Mouse (Mus musculus) gonadal fat pad, adult 2 months (tissue): ENCODE measurements around the gene Podxl2. TPM values are rescaled to one million over a fixed set of nuclear protein-coding genes. Genes with fewer than 3 reads are reported as not detected.

ENCODE experiments used
- DNase-seq: peaks from one replicate; pipeline ENCODE4 v3.0.0-alpha.2; 2012; ENCODE audit warnings: low read depth
- polyA plus RNA-seq: library from polyadenylated mRNA; depleted of rRNA; stranded (reverse); fragments of >200 nt; gene quantifications from 2 replicates; pipeline ENCODE4 v1.2.3, GENCODE M21; 2012

Podxl2 gene
- polyA plus RNA-seq, 1 experiment: 38.2 TPM

DNA sequence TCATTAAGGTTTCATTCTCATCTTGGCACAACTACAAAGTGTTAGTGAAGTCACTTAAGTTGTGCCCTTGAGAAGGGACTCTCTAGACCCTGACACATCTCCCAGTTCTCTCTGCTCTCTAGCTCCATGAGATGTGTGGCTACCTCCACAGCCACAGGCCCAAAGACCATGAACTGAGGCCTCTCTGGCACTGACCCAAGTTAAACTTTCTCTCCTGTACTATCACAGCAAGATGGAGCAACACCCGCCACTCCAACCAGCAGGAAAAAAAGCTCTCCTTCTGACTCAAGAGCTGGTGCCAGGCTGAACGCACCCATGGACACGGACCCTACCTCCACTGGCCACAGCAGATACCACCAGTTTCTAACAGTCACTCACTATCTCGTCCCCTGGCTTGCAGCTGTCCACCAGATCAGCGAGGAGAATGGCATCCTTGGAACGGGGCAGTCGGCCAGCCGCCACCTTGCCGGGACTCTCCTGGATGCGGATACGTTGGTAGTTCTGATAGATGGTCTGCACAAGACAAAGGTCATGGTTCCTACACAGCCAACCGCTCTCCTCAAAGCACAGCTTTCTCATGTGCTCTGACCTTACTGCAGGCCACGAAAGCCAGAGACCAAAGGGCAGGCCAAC lies 14.7 kb upstream of the Podxl2 start:
- DNase-seq: no peak

DNA sequence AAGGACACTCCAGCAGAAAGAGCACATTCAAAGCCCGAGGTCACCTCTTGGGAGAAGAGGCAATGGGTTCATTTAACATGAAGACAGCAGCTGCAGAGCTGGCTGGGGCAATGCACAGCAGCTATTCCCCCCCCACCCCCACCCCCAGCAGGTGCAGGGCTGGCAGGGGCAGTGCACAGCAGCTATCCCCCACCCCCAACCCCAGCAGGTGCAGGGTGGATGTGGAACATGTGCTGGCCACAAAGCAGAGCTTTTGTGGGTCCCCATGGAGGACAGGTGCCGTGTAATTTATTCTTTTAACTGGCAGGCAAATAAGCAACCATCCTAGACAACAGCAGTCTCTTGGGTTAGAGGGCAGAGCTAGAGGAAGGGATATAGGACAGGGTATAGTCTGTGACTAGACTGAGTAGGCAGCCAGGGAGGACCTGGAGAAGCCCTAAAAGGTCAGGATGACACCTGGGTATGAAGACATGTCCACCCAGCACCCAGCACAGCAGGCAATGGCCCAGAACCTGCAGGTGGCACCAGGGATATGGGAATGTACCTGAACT lies 11.6 kb upstream of the Podxl2 start:
- no peak for DNase-seq

DNA sequence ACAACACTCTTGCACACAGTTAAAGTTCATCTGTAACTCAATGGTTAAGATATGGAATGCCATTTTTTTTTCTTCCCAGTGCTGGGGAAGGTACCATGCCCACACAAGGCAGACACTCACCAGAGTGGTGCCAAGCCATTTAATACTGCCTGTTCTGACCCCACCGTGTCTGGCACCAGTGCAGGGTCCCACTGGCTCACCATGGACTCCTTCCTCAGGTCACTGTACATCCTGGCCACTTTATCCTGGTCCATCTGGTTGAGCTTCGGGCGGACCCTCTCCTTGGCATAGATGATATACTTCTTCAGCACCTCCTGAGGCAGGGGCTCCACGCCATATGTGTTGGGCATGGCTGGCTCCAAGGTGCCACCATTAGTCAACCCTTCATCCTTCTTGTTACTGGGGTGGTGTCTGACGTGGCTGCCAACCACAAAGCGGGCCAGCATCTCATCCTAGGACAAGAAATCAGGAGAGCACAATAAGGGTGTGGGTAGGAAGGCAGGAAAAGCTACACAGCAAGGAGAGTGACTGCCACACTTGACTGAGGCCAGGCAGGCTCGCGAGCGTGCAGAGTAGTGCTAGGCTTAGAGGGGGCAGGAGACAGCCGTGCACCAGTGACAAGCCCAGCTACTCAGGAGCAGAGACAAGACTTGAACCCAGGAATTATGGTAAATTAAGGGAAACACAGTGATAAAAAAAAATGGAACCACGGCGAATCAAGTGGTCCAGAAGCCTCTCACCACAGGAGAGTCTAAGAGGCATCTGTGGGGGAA lies 11.0 kb upstream of the Podxl2 start:
- DNase-seq: no peak

DNA sequence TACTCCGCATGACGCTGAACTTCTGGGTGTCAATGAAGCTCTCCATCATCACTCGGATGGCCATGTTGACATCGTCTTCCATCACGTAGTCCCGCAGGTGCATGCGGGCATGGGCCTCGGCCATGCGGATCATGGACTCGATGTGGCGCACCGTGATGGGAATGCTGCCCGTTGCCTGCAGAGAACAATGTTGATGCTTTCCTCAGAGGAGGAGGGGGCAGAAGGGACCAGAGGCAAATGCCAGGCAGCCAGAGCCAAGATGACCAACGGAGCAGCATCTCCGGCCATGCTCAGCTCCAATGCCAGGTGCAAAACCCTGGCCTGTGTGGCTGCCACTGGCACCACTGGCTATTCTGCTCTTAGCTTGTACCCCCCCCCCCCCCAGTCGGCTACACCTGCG lies 9.8 kb upstream of the Podxl2 start:
- DNase-seq: no peak

DNA sequence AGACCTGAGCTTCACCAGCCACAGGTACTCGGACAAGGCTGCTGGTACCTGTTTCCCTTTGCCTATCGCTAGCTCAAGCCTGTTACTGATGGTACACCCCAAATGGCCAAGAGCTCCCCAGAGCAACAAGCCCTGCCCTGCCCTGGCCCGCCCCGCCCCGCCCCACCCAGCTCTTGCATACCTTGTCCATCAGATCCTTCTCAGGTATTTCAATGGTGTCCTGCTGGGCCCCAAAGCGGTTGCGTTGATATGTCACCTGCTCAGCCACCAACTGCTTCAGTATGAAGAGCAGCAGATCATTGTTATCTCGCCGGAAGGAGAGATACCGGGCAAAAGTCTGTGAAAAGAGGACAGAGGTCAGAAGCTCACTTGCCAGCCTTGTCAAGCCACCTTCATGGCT lies 9.4 kb upstream of the Podxl2 start:
- DNase-seq: no peak

DNA sequence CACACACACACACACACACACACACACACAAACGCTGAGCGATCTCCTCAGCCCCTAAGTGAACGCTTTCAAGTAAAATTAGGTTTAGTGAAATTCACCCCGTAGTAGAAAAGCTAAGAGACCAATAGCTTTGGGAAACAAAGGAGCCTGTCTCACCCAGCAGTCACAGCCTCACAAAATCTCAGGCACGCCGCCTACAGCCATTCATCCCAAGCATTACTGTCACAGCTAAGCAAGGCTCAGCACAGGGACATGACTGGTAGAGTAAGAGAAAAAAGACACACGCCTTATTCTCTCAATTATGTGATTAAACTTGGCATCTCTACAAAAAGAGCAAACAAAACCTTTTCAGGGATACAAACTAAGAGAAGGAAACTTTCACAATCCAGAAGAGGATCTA lies 6.5 kb upstream of the Podxl2 start:
- DNase-seq: no peak

DNA sequence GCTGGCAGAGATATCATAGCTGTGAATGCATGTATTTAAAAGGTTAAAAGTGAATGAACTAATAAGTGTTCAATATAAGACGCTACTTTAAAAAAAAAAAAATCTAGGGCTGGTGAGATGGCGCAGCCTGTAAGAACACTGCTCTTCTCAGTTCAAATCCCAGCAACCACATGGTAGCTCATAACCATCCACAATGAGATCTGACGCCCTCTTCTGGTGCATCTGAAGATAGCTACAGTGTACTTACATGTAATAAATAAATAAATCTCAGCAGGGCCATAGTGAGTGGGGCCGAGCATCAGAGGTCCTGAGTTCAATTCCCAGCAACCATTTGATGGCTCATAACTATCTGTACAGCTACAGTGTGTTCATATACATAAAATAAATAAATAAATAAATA lies 4.6 kb upstream of the Podxl2 start:
- DNase-seq: no peak

DNA sequence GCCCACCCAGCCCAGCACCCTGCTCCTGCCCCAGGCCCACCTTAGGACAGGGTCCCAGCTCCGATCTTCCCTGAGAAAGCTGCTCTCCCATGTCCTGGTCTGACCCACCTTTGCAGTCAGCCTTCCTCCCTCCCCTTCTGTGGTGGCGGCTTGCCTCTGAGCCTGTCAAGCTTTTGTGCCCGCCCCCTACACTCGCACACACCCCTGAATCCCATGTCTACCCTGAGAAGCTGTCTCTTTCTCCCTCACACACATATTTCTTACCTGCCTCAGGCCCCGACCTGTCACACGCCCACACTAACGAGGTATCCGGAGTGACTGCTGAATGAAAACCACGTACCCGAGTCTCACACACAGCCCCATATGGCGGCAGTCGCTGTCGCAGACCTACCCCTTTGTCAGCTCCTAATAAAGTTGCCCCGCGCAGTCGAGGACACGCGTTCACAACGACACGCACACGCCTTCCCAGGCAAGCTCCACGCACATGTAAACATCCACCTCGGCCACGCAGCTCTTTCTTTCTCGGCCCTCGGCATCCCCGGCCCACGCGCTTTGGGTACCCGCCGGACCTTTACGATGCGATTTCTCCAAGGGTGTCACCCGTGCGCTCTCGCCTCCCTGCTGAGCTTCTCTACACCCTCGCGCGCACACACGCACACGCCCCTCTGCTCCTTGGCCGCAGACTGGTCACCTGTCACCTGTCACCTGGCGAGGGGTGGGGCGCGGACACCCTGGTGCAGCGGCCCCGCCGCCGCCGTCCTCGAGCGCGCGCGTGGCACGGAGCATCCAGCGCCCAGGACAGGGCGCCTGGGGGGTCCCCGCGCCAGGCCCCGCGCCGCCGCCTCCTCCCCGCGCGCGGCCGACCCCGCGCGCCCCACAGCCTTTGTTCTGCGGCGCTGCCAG lies 628 bp downstream of the Podxl2 start:
- DNase-seq: no peak

DNA sequence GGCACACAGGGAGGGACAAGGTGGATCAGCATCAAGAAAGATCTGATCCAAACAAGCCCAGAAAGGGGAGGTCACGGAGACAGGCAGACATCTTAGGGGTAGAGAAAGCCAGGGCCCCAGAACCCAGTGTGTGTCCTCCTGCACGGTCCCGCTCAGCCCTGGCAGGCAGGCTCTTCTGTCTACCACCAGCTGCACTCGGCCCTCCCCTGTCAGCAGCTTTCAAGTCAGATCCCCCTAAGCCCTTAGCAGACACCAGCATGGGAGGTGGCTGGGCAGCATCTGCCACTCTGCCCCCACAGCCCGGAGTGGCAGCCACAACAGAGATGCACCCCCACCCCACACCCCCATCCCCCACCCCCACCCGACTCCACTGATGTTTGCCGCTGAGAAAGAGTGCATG lies 2.0 kb downstream of the Podxl2 start:
- no peak for DNase-seq

DNA sequence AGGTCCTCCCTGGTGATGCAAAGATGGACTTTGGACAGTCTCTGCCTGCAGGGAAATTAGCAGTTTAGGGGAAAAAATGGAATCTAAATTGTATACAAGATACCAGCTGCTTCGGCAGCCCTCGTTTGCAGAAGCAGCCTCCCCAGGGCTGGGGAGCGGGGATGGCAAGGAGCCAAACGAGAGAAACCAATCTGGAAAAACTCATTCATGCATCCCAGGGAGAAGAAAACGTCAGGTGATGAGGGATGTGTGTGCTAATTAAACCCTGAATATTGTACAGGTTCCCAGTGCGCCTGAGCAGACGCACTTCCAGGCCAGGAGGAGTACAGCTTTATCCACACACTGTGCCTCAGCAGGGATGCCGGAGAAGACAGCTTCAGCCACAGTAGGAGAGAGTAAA lies 3.3 kb downstream of the Podxl2 start:
- no peak for DNase-seq

DNA sequence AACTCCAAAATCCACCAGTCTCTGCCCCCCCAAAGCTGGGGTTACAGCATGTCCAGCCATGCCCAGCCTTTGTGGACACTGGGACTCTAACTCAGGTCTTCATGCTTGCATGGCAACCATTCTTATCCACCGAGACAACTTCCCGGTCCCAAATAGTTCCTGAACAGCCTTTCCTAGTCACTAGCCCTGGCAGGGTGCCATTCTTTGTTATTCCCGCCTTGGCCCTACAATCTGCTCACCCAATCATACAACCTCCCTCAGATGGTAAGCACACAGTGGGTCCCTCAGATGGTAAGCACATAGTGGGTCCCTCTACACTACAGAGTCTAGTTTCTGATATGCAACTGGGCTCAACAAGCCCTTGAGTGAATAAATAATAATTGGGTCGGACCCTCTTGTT lies 4.2 kb downstream of the Podxl2 start:
- no peak for DNase-seq

DNA sequence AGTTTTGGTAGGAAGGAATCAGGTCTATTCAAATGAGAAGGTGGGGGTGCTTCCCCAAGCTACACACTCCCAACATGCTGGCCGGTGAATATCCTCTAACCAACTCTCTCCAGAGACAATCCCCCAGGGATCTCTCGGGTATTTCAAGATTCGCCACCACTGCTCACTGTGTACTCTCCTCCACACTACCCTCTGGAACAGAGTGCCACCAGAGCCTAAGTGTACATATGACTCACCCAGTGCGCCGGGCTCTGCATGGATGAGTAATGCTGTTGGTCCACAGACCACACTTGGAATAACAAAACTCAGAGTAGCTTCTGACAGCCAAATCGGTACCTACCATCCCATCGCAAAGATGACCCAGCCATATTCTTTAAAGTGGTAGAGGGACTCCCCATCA lies 5.4 kb downstream of the Podxl2 start:
- DNase-seq: no peak

DNA sequence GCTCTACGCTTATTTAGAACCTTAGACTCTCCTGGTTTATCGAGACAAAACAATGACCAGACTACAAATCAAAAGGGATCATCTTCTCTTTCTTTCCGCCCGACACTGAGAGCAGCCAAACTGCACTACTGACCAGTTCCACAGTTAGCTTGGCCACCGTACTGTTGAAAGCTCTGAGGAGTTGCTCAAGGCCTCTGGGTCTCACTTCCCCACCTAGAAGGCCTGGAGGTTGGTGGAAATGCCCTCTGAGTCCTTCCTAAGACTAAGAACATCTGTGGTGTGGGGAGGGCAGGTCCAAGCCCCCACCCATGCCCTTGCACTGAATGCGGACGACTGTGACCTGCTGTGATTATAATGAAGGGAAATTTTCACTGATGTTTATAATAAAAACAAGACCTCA lies 9.1 kb downstream of the Podxl2 start:
- no peak for DNase-seq

DNA sequence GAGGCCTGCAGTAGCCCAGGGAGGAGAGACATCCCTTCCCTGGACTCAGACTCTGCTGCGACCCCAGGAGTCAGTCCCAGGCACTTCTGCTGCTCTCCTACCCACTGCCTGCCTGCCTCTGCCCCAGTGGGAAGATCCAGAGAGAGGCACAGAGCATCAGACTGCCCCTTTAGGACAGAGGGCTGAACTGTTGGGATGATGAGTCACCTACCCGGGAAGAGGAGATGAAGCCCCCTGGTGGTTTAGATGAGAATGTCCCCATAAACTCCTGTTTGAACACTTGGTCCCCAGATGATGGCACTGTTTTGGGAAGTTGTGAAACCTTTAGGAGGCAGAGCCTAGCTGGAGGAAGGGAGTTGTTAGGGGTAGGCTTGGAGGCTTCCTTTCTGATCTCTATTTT lies 13.9 kb downstream of the Podxl2 start:
- DNase-seq: no peak

DNA sequence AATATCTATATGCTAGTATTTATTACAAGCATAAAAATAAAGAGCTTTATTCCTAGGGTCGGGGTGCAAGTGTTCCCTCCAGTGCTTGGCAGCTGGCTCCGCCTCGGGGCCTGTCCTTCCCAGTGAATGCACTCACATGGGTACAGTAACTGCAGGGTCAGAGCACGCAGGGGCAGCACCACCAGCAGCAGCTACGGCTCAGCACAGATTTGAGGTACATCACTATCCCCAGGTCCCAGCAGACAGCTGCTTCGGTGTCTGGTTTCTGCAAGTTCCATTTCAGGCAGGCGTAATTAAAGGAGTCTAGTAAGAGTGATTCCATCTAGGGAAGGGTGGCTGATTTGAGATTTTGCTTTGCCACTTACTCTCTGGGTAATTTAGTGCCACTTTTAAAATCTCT lies 16.5 kb downstream of the Podxl2 start:
- no peak for DNase-seq

DNA sequence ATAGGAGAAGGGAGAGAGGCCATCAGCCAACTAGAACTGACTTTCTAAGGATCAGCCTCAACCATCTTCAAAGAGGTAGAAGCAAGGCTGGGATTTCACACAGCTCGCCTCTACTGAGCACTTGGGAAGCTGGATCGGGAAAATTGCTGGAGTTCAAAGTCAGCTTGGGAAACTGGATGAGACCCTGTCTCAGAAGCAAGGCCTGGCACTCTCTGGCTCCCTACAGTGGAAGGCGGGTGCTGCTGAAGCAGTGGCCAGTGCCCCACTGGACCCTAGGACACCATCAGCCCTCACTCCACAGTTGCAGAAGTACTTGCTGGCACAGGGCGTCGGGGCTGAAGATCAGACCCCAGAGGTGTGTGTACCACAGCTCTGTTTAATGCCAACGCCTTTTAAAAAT lies 17.0 kb downstream of the Podxl2 start:
- no peak for DNase-seq

DNA sequence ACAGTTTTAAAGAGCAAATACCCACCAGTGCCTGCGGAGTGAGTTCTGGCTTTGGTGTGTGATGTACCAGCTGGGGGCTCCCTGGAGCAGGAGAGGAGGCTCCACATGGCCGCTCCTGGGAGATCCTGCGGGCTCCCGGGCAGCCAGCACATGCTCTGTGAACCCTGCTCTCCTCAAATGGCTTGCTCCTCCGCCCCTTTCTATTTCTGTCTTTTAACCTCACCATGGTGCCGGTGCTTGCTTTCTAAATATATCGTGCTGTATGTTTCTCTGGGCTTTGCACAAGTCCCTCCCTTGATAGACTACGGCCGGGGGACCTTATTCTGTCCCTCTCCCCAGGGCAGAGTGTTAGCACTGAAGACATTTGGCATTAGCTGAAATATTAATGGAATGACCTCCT lies 17.6 kb downstream of the Podxl2 start:
- no peak for DNase-seq

DNA sequence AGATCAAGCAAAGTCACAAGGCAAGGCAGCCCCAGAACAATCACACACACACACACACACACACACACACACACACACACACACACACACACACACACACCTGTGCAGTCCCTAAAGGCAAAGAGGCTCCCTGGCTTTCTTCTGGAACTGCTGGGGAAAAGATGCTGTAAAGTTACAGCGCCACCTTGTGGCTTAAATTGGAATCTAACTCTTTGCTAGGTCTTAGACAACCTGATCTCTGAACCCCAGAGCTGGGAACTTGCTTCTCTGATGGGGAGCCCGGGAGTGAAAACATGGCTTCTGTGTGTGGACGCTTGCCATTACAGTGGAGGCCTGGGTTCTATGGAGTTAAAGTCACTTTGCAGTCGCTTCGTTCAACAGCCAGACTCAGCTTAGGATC lies 19.2 kb downstream of the Podxl2 start:
- no peak for DNase-seq

DNA sequence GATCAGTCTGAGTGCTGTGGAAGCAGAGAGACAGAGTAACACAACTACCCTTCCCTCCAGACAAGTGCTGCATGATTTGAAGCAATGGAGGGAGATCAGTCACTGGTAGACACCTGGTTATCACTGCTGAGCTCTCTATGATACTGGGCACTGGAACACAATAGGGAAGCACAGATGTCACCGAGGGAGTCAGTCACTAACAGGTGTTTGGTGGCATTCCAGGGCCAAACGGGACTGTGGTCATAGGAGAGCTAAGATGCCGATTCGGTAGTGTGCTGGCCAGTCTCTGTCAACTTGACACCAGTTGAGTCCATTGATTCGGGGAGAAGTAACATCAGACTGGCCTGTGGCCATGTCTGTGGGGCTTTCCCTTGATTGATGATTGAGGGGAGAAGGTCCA lies 20.3 kb downstream of the Podxl2 start:
- DNase-seq: no peak

DNA sequence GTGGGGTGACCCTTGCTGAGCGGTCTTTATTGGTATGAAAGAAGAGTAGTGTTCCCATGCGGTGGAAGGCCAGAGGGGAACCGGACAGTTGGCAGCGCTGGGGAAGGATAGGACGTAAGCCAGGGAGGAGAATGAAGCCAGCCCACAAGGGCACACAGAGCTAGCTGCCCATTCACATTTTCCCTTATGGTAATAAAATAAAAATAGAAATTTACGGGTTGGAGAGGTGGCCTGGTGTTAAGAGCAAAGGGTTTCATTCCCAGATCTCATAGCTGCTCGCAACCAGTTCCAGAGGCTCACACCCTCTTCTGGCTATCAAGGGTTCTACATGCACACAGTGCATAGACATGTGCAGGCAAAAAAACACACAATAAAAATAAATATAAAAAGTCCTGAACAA lies 24.8 kb downstream of the Podxl2 start:
- no peak for DNase-seq

DNA sequence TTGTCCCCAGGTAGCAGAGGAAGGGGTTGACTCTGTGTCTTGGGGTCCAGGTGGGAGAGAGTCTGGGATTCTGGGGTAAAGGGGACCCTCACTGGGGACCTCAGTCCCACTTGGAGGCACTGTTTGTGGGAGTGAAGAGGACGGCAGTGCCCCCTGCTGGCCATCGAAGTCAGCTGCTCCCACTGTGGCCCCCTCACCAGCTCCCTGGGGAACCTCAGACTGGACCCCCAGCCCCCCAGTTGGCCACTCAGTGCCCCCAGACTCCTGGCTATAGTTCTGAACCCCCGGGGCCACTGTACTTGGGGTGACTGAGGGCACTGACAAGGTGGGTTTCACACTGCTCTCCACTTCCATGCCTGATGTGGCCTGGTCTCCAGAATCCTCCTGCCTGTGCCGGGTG lies 25.6 kb downstream of the Podxl2 start:
- DNase-seq: no peak

DNA sequence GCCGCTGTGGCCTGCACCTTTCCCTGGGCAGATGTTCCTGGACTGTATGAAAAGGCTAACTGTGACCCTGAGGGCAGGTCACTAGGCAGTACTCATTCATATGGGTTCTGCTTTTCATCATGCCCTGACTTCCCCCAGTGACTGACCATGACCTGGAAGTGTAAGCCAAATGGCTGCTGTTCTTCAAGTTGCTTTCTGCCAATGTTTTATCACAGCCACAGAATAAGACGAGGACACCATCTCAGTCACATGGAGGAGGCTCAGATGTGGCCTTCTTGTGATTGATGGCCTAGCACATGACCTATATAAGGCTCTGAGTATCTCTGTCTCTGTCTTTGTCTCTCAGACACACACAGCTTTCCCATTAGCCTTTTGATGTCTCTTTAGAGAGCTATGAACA lies 27.3 kb downstream of the Podxl2 start:
- DNase-seq: no peak
